Mouse (Mus musculus) CD4-positive, CD25-positive, alpha-beta regulatory T cell, adult 9 weeks (primary cell): ENCODE results near the gene Mrgpra2a. TPM values are rescaled to one million over a fixed set of nuclear protein-coding genes. Genes with fewer than 3 reads are reported as not detected.

ENCODE experiments used
- polyA plus RNA-seq: library from polyadenylated mRNA; unstranded; fragments of 100-300 nt; shearing (Covaris generic); gene quantifications from one replicate; pipeline ENCODE4 v1.2.1, GENCODE M21; 2017

Mrgpra2a gene
- polyA plus RNA-seq, result not detected

GRCm38 (mm10) chr7:47452015-47452414, at the start of gene Mrgpra2a:
Mrgpra2a (minus strand) TSS chr7:47452139.

Other genes with a start within 250 kb of the Mrgpra2a start
- gene Mrgpra6, start 247.2 kb downstream of the Mrgpra2a start, polyA plus RNA-seq, result not detected
- gene Mrgpra9, start 199.3 kb downstream of the Mrgpra2a start, polyA plus RNA-seq, result not detected
- not detected for gene Mrgpra1, start 97.9 kb downstream of the Mrgpra2a start, polyA plus RNA-seq
- not detected for gene Mrgpra2b, start 76.7 kb upstream of the Mrgpra2a start, polyA plus RNA-seq
- not detected for gene Mrgpra3, start 149.2 kb upstream of the Mrgpra2a start, polyA plus RNA-seq